Mouse (Mus musculus) spleen, adult 12 weeks (tissue): Measurements from ENCODE around the gene Astn2.

Experiments
- DNase-seq: peaks from one replicate; pipeline ENCODE4 v3.0.0; 2022; ENCODE audit warnings: low spot score

Astn2 gene

DNA sequence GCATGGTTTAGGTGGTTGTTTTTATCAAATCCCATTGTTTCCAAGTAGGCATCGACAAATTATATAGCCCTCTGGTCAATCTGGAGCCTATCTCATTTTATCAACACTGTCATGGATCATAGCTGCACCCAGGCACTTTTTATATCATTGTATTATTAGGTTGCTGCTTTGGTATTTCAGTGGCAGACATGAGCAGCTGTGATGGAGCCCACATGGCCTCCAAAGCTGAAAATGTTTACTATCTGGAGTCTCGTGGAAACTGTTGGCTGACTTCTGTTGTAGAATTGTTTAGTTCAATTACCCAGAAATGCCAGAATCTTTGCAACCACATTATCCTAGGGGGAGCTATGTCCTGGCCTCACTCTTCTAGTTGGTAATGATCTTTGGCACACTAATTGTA is 732.1 kb downstream of the Astn2 start:
- DNase-seq: no peak

DNA sequence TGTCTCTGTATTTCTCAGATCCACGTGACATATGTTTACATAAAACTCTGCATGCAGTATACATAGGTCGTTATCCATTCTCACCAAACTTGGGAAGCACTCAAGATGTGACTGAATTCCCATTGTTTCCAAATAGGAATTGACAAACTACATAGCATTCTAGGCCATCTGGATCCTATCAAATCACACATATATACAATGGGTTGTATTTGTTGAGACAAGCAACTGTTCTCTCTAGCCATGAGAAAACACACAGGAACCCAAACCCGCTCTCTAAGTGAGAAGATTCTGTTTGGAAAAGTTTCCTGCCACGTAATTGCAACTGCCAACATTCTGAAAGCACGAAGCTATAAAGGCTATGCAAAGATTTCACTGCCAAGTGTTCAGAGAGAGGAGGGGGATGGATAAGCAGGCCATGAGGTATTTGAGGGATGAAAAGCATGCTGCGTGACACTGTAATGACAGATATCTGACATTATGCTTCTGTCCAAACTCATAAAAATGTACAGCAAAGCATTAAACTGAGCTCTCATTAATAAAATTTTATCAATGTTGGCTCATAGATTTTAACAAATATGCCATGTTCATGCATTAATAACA is 732.7 kb downstream of the Astn2 start:
- DNase-seq: no peak

DNA sequence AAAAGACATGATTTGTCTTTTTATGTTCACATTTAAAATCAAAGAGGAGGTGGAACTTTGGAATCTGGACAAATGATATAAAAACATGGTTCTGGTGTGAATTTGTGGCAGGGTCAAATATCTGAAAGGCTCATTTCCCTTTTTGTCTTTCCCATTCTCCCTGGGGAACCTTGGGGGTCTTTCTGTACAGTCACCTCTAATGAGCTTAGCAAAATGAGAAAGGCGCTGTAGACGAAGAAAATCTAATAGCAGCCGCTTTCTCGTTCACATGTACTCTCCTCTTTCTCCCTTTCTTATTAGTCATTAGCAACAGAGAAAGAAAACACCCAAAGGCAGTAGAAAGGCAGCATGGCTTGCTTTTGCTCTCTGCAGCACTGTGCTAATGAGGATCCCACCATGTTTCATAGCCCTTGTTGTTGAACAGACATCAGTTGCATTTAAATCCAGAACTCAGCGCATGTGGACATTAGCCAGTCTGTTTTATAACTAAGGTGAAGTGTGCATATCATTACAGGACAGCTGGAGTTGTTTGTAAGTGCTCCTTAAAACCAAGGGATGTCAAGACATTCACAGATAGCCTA is 737.3 kb downstream of the Astn2 start:
- no peak for DNase-seq

DNA sequence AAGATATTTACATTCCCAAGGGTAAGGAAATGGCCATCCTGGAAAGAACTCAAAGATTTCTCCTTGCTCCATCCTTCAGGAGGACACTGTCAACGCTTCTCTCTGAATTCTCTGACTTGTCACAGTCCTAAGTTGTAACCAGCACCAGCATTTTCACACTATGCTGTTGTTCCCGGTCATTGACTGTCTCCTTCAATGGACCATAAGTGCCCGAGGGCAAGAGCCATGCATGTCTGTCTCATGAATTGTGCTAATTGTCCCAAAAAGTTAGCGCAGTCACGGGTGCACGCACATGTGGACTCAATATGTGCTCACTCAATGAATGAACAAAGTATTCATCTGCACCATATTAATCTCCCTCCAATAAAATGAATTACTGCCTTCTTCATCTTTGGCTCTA is 741.2 kb downstream of the Astn2 start:
- no peak for DNase-seq

DNA sequence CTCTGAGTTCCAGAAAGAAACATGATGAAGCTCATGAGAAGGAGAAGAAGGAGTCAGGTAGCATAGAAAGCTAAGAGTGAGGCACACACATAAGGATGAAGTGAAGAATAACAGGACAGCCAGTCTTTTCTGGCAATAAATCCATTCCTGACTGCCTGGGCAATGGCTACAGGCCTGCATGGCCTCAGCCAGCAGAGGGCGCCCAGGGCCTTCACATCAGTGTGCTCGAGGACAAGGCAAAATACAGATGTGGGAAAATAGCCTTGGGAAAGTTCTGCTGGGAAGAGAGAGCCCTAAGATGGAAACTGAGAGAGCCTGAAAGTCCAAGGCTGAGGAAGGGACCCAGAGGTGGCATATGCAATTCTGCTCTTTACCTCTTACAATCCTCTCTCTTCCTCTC is 749.7 kb downstream of the Astn2 start:
- DNase-seq: no peak

DNA sequence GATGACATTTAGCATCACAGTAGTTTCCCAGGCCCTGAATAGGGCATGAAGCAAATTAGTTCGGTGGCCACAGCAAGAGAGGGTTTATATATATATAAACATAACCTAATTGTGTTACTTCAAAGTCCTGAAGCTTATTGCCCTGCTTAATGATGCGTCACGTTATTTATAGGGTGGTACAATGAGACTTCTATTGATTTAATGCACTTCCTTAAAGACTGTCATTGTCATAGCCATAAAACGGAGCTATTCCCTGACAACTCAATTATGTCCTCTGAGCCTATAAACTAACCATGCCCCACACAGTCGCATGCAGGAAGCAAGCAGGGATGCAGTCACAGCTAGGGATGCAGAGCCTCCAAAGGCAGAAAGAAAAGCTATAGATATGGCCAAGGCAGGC is 761.8 kb downstream of the Astn2 start:
- DNase-seq: no peak

DNA sequence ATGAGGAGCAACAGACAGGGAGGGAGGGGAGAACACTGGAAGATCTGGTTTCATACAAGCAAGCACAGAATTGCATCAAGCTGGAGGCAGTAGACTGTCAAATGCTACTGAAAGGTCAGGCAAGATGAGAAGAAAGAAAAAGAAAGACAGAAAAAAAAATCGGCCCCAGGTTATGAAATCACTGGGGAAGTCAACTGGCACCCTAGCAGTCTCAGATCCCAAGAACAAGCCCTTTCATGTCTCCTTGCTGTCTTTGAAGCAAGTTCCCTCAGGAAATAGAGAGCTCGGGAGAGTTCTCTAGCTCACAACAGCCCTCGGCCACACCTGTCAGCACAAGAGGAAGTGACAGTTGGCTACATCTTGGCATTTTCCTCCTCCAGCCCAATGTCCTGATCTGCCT is 766.2 kb downstream of the Astn2 start:
- DNase-seq: no peak

DNA sequence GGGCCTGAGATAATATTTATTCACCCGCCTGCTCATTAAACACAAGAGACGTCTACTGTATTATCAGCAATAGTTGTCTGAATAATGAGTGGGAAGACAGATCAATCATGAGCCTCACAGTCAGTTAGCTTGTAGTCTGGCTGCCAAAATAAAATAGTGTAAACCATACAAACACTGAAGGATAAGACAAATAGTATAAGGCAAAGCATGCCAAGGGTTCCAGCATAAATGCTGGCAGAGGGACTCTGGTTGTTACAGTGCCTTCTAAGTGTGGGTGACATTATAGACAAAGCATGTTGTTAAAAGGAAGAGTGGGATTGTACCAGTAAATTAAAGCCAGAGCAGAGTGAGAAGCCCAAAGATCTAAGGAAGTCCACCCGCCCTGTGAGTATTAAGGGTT is 784.3 kb downstream of the Astn2 start:
- DNase-seq: no peak

DNA sequence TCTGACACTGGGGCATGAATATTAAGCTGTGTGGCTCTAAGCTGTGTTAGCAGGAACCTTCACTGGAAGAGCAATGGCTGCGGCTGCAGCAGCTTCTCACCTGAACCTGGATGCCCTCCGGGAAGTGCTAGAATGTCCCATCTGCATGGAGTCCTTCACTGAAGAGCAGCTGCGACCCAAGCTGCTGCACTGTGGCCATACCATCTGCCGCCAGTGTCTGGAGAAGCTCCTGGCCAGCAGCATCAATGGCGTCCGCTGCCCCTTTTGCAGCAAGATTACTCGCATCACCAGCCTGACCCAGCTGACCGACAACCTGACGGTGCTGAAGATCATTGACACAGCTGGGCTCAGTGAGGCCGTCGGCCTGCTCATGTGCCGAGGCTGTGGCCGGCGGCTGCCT is 791.3 kb downstream of the Astn2 start:
- DNase-seq: no peak

DNA sequence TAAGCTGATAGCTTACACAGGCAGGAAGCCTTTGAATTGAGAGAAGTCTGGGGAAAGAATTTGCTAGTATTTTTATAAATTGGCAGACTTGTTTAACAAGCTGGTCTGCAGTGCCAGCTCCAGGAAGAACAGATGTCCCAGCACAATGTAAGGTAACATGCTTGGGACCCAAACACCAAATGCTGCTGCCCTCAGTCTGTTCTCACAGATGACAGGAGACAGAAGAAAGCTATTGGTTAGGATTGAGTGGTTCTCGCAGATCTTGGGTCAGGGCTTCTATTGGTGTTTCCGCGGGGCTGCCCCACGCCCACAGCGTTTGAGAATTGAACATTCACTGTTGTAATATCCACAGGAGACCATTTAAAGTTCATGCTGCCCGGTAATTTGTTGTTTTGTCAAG is 793.5 kb downstream of the Astn2 start:
- DNase-seq: no peak

DNA sequence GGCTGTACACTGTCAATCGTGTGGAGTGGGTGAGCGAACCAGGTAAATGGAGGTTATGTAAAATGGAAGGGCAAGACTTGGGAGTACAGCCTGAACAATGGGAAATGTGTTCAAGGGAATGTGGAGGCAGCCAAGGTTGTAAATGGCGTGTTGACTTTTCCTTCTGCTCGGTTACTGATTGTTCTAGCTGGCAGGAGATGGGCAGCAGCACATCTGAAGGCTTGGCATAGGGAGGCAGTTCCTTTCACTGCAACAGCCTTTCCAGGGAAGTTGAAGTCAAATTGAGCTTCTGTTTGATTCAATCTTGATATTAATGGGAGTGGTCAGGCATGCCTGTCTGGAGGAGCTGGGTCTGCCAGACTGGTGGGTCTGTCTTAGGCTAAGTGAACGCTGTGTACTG is 794.1 kb downstream of the Astn2 start:
- DNase-seq: no peak

DNA sequence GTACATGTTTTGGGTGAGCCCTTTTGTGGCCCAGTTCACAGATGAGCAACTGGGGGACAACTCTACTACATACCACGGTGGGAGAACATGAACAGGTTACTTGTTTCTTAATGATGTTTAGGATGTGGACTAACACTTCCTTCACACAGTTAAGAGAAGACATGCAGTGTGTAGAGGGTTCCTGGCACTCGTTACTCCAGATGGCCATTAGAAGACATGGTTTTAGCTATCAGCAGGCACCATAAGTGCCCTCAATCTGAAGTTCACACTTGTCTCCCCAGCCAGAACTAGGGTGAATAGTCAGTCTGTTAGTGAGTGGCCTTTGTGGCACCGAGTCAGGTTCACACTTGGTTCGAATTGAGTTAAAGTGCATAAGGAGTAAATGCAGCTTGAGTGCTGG is 796.3 kb downstream of the Astn2 start:
- no peak for DNase-seq

DNA sequence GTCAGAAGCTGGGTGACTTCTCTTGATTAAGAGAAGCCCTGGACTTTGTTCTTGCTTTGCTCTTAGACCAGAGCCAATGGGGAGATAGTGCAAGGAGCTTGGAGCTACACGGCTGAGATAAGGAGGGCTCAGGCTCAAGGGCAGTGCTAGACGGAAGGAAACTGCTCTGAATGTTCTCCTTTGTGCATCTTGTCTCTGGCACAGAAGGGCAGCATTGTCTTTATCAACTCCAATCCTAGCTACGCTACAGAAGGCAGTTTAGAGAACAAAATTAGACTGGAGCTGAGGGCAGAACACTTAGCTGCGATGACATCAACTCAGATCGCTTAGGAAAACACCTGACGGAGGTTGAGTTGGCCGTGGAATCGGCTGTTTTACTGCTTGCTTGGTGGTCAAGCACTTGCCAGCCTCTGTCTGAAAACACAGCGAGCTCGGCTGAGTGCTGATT is 797.2 kb downstream of the Astn2 start:
- DNase-seq: no peak

DNA sequence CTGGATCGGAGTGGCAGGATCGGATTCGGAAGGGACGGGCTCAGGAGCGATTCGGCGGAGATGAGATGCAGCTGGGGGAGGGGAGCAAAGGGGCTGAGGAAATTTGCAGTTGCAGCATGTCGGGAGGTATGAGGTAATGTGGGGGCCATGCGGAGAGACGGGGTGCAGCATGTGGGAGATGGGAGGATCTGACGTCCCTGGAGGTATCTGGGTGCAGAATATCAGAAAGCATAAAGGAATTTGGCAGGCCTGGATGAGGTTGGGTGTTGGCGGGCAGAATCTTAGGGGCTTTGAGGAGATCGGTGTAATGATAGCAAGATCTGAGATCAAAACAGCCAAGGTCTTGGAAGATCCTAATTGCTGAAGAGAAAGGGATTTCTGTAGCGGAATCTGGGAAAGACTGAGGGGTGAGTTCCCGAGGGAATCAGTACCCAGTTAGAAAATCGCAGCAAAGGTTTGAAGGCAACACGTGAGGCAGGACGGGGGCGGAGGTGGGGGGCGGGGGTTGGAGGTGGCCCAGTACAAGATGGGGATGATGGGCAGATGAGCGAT is 799.2 kb downstream of the Astn2 start:
- DNase-seq: no peak

DNA sequence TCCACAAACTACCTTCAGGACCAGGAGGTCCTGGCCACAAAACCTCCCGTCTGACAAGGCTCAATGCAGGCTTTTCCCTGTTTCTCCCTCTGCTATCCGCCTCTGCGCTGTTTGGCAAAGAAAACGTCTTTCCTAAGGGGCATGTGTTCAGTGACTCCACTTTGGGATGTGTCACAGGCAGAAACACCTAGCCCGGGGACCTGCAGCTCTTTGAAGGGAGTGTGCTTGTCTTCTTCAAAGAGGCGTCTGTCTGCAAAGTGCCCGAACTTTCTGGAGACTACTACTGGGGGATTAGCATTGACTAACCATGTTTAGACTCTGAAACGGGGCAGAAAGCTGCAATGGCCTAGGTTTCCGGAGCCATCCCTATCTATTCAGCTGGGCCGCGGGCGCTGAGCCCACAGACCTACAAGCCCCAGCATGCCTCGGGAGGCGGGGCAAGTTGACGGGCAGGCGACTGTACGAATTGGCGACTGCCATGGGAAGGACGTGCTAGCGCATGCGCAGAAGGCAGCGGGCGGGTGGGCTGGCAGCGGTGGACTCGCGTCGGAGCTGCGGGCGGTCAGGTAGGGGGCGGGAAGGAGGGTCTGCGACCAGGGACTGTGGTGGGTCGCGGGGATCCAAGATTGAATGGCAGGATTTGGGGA is 799.8 kb downstream of the Astn2 start, which contains the start of gene Trim32:
TSS of gene Trim32 (plus strand) at position 483 of the 647 bp plus-strand sequence.
- DNase-seq: peak; percentile 80

DNA sequence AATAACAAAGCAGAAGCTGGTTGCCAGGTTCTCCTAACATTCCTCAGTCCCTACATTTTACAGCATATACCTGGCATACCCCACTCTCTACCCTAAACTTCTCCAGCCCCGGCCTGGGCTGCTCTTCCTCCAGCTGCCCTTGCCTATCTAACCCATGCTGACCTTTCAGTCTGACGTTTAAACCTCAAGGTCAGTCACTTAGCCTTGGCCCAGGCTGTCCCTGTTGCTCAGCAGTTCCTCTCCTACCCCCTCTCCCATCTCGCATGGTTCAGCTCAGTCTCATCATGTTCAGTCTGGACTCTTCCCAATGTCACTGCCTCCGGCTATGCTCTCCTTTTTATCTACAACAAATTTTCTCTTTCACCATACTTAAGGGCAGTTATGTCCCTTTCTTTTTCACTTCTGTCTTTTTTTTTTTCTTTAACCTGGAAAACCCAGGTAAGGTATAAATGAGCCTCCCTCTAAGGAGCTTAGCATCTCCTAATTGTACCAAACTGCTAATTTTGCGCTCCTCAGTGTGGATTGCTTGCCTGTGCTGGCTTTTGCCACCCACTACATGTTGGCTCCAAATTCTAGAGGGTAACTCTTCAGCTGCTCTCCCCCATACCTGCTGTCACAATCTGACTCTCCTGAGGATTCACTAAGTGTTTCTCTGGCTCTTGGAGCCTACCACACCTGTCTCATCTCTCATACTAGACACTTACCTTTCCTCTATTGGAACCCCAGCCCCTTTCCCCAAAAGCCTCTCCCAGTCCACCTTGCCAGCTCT is 809.6 kb downstream of the Astn2 start:
- no peak for DNase-seq

DNA sequence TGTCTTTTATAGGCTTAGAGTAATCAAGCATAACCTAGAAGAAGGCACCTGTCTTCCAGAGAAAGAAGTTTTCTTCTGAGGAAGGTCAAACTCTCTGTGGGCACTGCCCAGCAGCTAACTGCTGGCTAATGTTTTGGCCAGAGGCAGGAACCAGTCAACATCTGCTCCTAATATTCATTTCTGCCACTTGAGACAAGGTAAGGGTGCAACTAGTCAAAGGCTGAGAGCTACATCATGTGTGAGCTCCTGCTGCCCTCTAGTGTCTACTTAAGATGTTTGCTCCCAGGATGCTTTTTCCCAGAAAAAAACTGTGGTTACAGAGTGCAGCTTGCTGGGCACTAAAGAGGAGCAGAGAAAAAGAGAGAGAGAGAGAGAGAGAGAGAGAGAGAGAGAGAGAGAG is 814.6 kb downstream of the Astn2 start:
- DNase-seq: no peak

DNA sequence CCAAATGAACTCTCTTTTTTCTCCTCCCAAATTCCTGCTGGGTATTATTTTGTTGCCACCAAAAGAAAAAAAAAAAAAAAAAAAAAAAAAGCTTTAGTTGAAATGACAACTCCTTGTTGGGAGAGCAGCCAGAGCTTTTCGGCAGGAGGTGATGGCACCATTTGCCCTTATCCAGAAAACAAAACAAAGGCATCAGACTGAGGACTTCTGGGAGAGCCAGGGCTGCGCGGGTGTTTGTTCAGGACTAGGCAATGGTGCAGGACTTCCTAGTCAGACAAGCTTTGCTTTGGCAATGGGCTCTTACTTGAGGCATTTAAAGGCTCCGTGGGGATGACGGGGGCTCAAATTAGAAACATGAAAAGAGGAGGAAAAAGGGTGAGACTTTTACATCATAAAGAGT is 817.5 kb downstream of the Astn2 start:
- no peak for DNase-seq

DNA sequence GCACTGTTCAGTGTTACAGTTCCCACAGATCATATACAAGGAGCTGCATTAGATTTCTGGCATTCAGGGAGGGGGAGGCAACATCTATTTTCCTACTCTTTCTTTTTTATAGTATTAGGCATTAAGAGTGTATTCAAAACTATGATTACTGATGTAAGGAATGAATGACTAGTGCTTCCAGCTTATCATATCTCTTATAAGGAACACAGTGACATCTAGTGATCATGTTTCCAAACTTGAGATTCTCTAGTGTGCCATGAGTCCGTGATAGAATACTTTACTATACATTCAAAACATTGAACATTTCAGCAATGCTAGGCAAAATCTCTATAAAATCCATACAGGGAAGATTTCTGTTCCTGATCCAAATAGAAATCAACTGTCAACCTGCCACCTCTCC is 824.2 kb downstream of the Astn2 start:
- DNase-seq: no peak

DNA sequence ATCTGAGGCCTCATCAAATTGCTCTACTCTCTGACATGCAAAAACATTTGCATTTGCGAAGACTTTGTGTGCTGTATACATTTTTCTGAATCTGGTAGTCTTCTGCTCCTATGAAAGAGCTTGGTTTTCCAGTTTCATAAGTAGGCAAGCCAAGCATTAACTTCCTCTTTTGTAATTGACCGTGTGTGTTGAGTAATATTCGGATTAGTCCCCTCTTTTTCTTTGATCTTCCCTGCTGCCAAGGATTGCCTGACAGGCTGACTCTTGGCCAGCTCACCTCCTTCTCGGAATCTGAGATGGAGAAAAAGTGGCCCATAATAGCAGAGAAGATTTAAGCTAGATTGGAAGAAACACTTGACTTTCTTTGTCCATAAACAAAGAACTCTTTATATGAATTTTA is 838.9 kb downstream of the Astn2 start:
- no peak for DNase-seq

DNA sequence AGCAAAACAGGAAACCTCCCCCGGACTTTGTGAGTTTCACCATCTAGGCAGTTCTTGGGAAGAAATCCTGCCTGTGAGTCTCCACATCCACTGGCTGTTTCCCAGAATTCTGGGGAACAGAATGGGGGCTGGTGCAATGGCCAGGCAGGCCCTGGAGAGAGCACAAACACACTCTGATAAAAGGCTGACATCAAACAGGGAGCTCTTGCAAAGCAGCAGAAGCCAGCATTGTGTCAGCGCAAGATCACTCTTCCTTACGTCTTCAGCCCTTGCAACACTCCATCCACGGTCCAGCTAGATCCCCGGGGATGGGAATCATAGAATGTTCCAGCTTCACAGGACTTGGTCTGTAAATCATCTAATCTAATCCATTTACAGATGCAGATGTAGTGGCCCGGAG is 855.9 kb downstream of the Astn2 start:
- no peak for DNase-seq

DNA sequence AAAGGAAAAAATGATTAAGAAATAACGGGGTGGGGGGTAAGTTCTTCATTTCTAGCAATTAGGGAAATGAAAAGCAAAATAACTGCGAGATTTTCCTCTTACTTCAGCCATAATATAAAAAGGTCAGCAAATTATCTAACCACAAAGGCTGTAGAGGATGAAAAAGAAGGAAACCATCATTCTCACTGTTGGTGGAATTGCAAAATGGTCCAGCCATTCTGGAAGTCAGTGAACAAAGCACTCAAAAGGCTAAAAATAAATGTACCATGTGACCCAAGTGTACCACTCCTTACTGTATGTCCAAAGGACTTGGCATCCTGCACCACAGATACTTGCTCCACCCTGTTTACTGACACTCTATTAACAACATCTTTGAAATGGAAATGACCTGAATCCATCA is 858.8 kb downstream of the Astn2 start:
- DNase-seq: no peak
